Mouse (Mus musculus): ENCODE data around the gene Bcl7b.

GRCm38 (mm10) chr5:135191620-135192019, 23.5 kb downstream of the Bcl7b start:
- TF ChIP-seq CTCF (IDR thresholded peaks at IDR 0.05; ENCODE audit: low read depth, low read length) = peak; percentile 43
- no peak for TF ChIP-seq POLR2A (IDR thresholded peaks at IDR 0.05; ENCODE audit: extremely low read depth, insufficient read depth, low read length)

All from liver, adult 2 months (tissue).